Mouse (Mus musculus): ENCODE data around the gene Tgoln1. TPM values are rescaled to one million over a fixed set of nuclear protein-coding genes. Genes with fewer than 3 reads are reported as not detected.

The Tgoln1 gene
- polyA plus RNA-seq, 1 experiment from 2014 or later = 42.1 TPM

GRCm38 (mm10) chr6:72653419-72653818 is 36.6 kb upstream of the Tgoln1 start:
- WGBS = 82% methylated on average over 7 of the region's 7 CpGs
- no peak overlapping the region for H3K27ac ChIP-seq (ENCODE audit: low read depth, low read length)

GRCm38 (mm10) chr6:72650338-72650851 is 33.6 kb upstream of the Tgoln1 start:
- Histone ChIP-seq H3K4me3 (ENCODE audit: low read depth, low read length) (no peak overlapping the region), H3K9ac (replicated peaks; ENCODE audit: low read depth, low read length) (no peak overlapping the region), H3K4me2 (ENCODE audit: low read depth, low read length) (no peak overlapping the region), H3K4me1 (ENCODE audit: control insufficient read depth, insufficient read depth, low read length) (peaks cover 4% of the 10 kb centered on the region; the same call in 1 of the 2 replicates), H3K27ac (ENCODE audit: low read depth, low read length) (no peak overlapping the region), H3K36me3 (ENCODE audit: control insufficient read depth, insufficient read depth, low read length) (no peaks in the 10 kb centered on the region), H3K27me3 (ENCODE audit: control insufficient read depth, insufficient read depth, low read length) (no peaks in the 10 kb centered on the region), H3K9me3 (ENCODE audit: control insufficient read depth, low read length) (no peaks in the 10 kb centered on the region)
- no peak for ATAC-seq (ENCODE audit: low read depth)
- WGBS = 81% methylated on average over 10 of the region's 10 CpGs

More at GRCm38 (mm10) chr6:72653419-72653818, 36.6 kb upstream of the Tgoln1 start:
- Histone ChIP-seq H3K36me3 (ENCODE audit: control insufficient read depth, insufficient read depth, low read length) (no peaks in the 10 kb centered on the region), H3K9me3 (ENCODE audit: control insufficient read depth, low read length) (no peaks in the 10 kb centered on the region), H3K4me1 (ENCODE audit: control insufficient read depth, insufficient read depth, low read length) (peaks cover 8% of the 10 kb centered on the region; the same call in 1 of the 2 replicates), H3K4me2 (ENCODE audit: low read depth, low read length) (no peak overlapping the region), H3K27me3 (ENCODE audit: control insufficient read depth, insufficient read depth, low read length) (no peaks in the 10 kb centered on the region), H3K9ac (replicated peaks; ENCODE audit: low read depth, low read length) (no peak overlapping the region), H3K4me3 (ENCODE audit: low read depth, low read length) (no peak overlapping the region)
- no peak for ATAC-seq (ENCODE audit: low read depth)

- Histone ChIP-seq H3K27me3 (ENCODE audit: control insufficient read depth, insufficient read depth, low read length) (no peaks in the 10 kb centered on the region), H3K4me3 (ENCODE audit: low read depth, low read length) (no peak overlapping the region), H3K4me1 (ENCODE audit: control insufficient read depth, insufficient read depth, low read length) (no peaks in the 10 kb centered on the region), H3K36me3 (ENCODE audit: control insufficient read depth, insufficient read depth, low read length) (no peaks in the 10 kb centered on the region), H3K9ac (replicated peaks; ENCODE audit: low read depth, low read length) (no peak overlapping the region), H3K9me3 (ENCODE audit: control insufficient read depth, low read length) (no peaks in the 10 kb centered on the region), H3K4me2 (ENCODE audit: low read depth, low read length) (no peak overlapping the region), H3K27ac (ENCODE audit: low read depth, low read length) (no peak overlapping the region)
- no peak for ATAC-seq (ENCODE audit: low read depth)
- WGBS = 60% methylated on average over 12 of the region's 12 CpGs
These were observed 31.3 kb upstream of the Tgoln1 start for GRCm38 (mm10) chr6:72648002-72648595.

GRCm38 (mm10) chr6:72647383-72647820 is 30.6 kb upstream of the Tgoln1 start:
- no peak overlapping the region for H3K4me3 ChIP-seq (ENCODE audit: low read depth, low read length)
- H3K27ac ChIP-seq (ENCODE audit: low read depth, low read length) = no peak overlapping the region
- no peaks in the 10 kb centered on the region for H3K9me3 ChIP-seq (ENCODE audit: control insufficient read depth, low read length)
- H3K36me3 ChIP-seq (ENCODE audit: control insufficient read depth, insufficient read depth, low read length) = no peaks in the 10 kb centered on the region
- 66% methylated on average over 10 of the region's 10 CpGs for WGBS
- H3K4me2 ChIP-seq (ENCODE audit: low read depth, low read length) = no peak overlapping the region
- no peak overlapping the region for H3K9ac ChIP-seq (replicated peaks; ENCODE audit: low read depth, low read length)
- peak; percentile 75 for ATAC-seq (ENCODE audit: low read depth)
- no peaks in the 10 kb centered on the region for H3K27me3 ChIP-seq (ENCODE audit: control insufficient read depth, insufficient read depth, low read length)
- no peaks in the 10 kb centered on the region for H3K4me1 ChIP-seq (ENCODE audit: control insufficient read depth, insufficient read depth, low read length)

GRCm38 (mm10) chr6:72645364-72645763 is 28.6 kb upstream of the Tgoln1 start:
- H3K4me2 ChIP-seq (ENCODE audit: low read depth, low read length) = no peak overlapping the region
- no peak overlapping the region for H3K27ac ChIP-seq (ENCODE audit: low read depth, low read length)
- H3K4me1 ChIP-seq (ENCODE audit: control insufficient read depth, insufficient read depth, low read length) = no peaks in the 10 kb centered on the region
- ATAC-seq (ENCODE audit: low read depth) = no peak; the same call in 1 of the 2 replicates
- H3K27me3 ChIP-seq (ENCODE audit: control insufficient read depth, insufficient read depth, low read length) = no peaks in the 10 kb centered on the region
- no peaks in the 10 kb centered on the region for H3K36me3 ChIP-seq (ENCODE audit: control insufficient read depth, insufficient read depth, low read length)
- 62% methylated on average over 7 of the region's 7 CpGs for WGBS
- no peak overlapping the region for H3K9ac ChIP-seq (replicated peaks; ENCODE audit: low read depth, low read length)
- H3K4me3 ChIP-seq (ENCODE audit: low read depth, low read length) = no peak overlapping the region
- H3K9me3 ChIP-seq (ENCODE audit: control insufficient read depth, low read length) = no peaks in the 10 kb centered on the region

- no peaks in the 10 kb centered on the region for H3K4me1 ChIP-seq (ENCODE audit: control insufficient read depth, insufficient read depth, low read length)
- H3K36me3 ChIP-seq (ENCODE audit: control insufficient read depth, insufficient read depth, low read length) = no peaks in the 10 kb centered on the region
- WGBS = 81% methylated on average over 4 of the region's 4 CpGs
- H3K27ac ChIP-seq (ENCODE audit: low read depth, low read length) = no peak overlapping the region
- no peak overlapping the region for H3K4me3 ChIP-seq (ENCODE audit: low read depth, low read length)
- H3K4me2 ChIP-seq (ENCODE audit: low read depth, low read length) = no peak overlapping the region
- no peak overlapping the region for H3K9ac ChIP-seq (replicated peaks; ENCODE audit: low read depth, low read length)
- no peaks in the 10 kb centered on the region for H3K9me3 ChIP-seq (ENCODE audit: control insufficient read depth, low read length)
- no peaks in the 10 kb centered on the region for H3K27me3 ChIP-seq (ENCODE audit: control insufficient read depth, insufficient read depth, low read length)
- ATAC-seq (ENCODE audit: low read depth) = no peak
These were observed 27.8 kb upstream of the Tgoln1 start for GRCm38 (mm10) chr6:72644576-72644975.

GRCm38 (mm10) chr6:72641218-72641954 is 24.6 kb upstream of the Tgoln1 start:
- 80% methylated on average over 18 of the region's 18 CpGs for WGBS
- Histone ChIP-seq H3K27ac (ENCODE audit: low read depth, low read length) (no peak overlapping the region), H3K4me1 (ENCODE audit: control insufficient read depth, insufficient read depth, low read length) (no peaks in the 10 kb centered on the region), H3K9ac (replicated peaks; ENCODE audit: low read depth, low read length) (no peak overlapping the region), H3K4me2 (ENCODE audit: low read depth, low read length) (no peak overlapping the region), H3K27me3 (ENCODE audit: control insufficient read depth, insufficient read depth, low read length) (no peaks in the 10 kb centered on the region), H3K9me3 (ENCODE audit: control insufficient read depth, low read length) (no peaks in the 10 kb centered on the region), H3K4me3 (ENCODE audit: low read depth, low read length) (no peak overlapping the region), H3K36me3 (ENCODE audit: control insufficient read depth, insufficient read depth, low read length) (no peaks in the 10 kb centered on the region)
- no peak for ATAC-seq (ENCODE audit: low read depth)

GRCm38 (mm10) chr6:72636940-72637339 is 20.1 kb upstream of the Tgoln1 start:
- Histone ChIP-seq H3K4me1 (ENCODE audit: control insufficient read depth, insufficient read depth, low read length) (no peaks in the 10 kb centered on the region), H3K9me3 (ENCODE audit: control insufficient read depth, low read length) (no peaks in the 10 kb centered on the region), H3K36me3 (ENCODE audit: control insufficient read depth, insufficient read depth, low read length) (no peaks in the 10 kb centered on the region), H3K4me2 (ENCODE audit: low read depth, low read length) (no peak overlapping the region), H3K27me3 (ENCODE audit: control insufficient read depth, insufficient read depth, low read length) (no peaks in the 10 kb centered on the region), H3K4me3 (ENCODE audit: low read depth, low read length) (no peak overlapping the region), H3K9ac (replicated peaks; ENCODE audit: low read depth, low read length) (no peak overlapping the region), H3K27ac (ENCODE audit: low read depth, low read length) (no peak overlapping the region)
- WGBS = 92% methylated on average over 3 of the region's 3 CpGs
- no peak for ATAC-seq (ENCODE audit: low read depth)

GRCm38 (mm10) chr6:72635760-72636431 is 19.1 kb upstream of the Tgoln1 start:
- WGBS = 51% methylated on average over 12 of the region's 12 CpGs
- Histone ChIP-seq H3K4me1 (ENCODE audit: control insufficient read depth, insufficient read depth, low read length) (no peaks in the 10 kb centered on the region), H3K27me3 (ENCODE audit: control insufficient read depth, insufficient read depth, low read length) (no peaks in the 10 kb centered on the region), H3K4me3 (ENCODE audit: low read depth, low read length) (no peak overlapping the region), H3K27ac (ENCODE audit: low read depth, low read length) (no peak overlapping the region), H3K4me2 (ENCODE audit: low read depth, low read length) (no peak overlapping the region), H3K36me3 (ENCODE audit: control insufficient read depth, insufficient read depth, low read length) (no peaks in the 10 kb centered on the region), H3K9ac (replicated peaks; ENCODE audit: low read depth, low read length) (no peak overlapping the region), H3K9me3 (ENCODE audit: control insufficient read depth, low read length) (no peaks in the 10 kb centered on the region)
- ATAC-seq (ENCODE audit: low read depth) = peak; percentile 47; the same call in 1 of the 2 replicates
